Mouse (Mus musculus): ENCODE measurements at regions not wholly inside any gene's neighbourhood (a gene's known extent, or its start where the extent isn't known, plus 50 kb on each side); places are given as distances from the start of the nearest gene placed in this dataset.
A peak's percentile ranks its signal among the peaks of the same experiment; 100 is the strongest.

GRCm38 (mm10) chr6:140179999-140180398 is 138.7 kb upstream of the Plcz1 start:
- 83% methylated on average over 4 of the region's 4 CpGs for WGBS
- Histone ChIP-seq H3K4me1 (peaks cover 8% of the 10 kb centered on the region; the same call in 1 of the 2 replicates), H3K27me3 (replicated peaks; ENCODE audit: low read depth, poor library complexity, severe bottlenecking) (no peaks in the 10 kb centered on the region), H3K27ac (replicated peaks) (no peak overlapping the region), H3K9me3 (no peaks in the 10 kb centered on the region), H3K4me3 (no peak overlapping the region), H3K36me3 (replicated peaks) (no peaks in the 10 kb centered on the region)
- DNase-seq (ENCODE audit: low spot score): no peak

GRCm38 (mm10) chr6:140178425-140179193 is 137.4 kb upstream of the Plcz1 start:
- no peaks in the 10 kb centered on the region for H3K27me3 ChIP-seq (replicated peaks; ENCODE audit: low read depth, poor library complexity, severe bottlenecking)
- WGBS: 86% methylated on average over 12 of the region's 12 CpGs
- no peak overlapping the region for H3K4me3 ChIP-seq
- no peaks in the 10 kb centered on the region for H3K36me3 ChIP-seq (replicated peaks)
- H3K4me1 ChIP-seq: peaks cover 8% of the 10 kb centered on the region; the same call in 1 of the 2 replicates
- H3K9me3 ChIP-seq: no peaks in the 10 kb centered on the region
- DNase-seq (ENCODE audit: low spot score): no peak
- H3K27ac ChIP-seq (replicated peaks): no peak overlapping the region

GRCm38 (mm10) chr6:140172716-140173115 is 131.5 kb upstream of the Plcz1 start:
- H3K27me3 ChIP-seq (replicated peaks; ENCODE audit: low read depth, poor library complexity, severe bottlenecking): no peaks in the 10 kb centered on the region
- WGBS: 92% methylated on average over 9 of the region's 9 CpGs
- H3K4me1 ChIP-seq: no peaks in the 10 kb centered on the region
- DNase-seq (ENCODE audit: low spot score): no peak
- no peaks in the 10 kb centered on the region; the same call in 1 of the 2 replicates for H3K9me3 ChIP-seq
- H3K4me3 ChIP-seq: no peak overlapping the region
- H3K27ac ChIP-seq (replicated peaks): no peak overlapping the region
- no peaks in the 10 kb centered on the region for H3K36me3 ChIP-seq (replicated peaks)

GRCm38 (mm10) chr6:140169836-140170235 is 128.6 kb upstream of the Plcz1 start:
- Histone ChIP-seq H3K27ac (replicated peaks) (no peak overlapping the region), H3K36me3 (replicated peaks) (no peaks in the 10 kb centered on the region), H3K4me1 (no peaks in the 10 kb centered on the region), H3K27me3 (replicated peaks; ENCODE audit: low read depth, poor library complexity, severe bottlenecking) (no peaks in the 10 kb centered on the region), H3K4me3 (no peak overlapping the region), H3K9me3 (no peaks in the 10 kb centered on the region; the same call in 1 of the 2 replicates)
- no peak for DNase-seq (ENCODE audit: low spot score)
- WGBS: 94% methylated on average over 3 of the region's 3 CpGs

GRCm38 (mm10) chr6:140167182-140167581 is 125.9 kb upstream of the Plcz1 start:
- DNase-seq (ENCODE audit: low spot score): no peak
- Histone ChIP-seq H3K4me3 (no peak overlapping the region), H3K36me3 (replicated peaks) (no peaks in the 10 kb centered on the region), H3K4me1 (no peaks in the 10 kb centered on the region), H3K27me3 (replicated peaks; ENCODE audit: low read depth, poor library complexity, severe bottlenecking) (no peaks in the 10 kb centered on the region), H3K27ac (replicated peaks) (no peak overlapping the region), H3K9me3 (no peaks in the 10 kb centered on the region; the same call in 1 of the 2 replicates)
- WGBS: 77% methylated on average over 4 of the region's 4 CpGs

GRCm38 (mm10) chr6:140162729-140163128 is 121.5 kb upstream of the Plcz1 start:
- Histone ChIP-seq H3K27me3 (replicated peaks; ENCODE audit: low read depth, poor library complexity, severe bottlenecking) (no peaks in the 10 kb centered on the region), H3K36me3 (replicated peaks) (no peaks in the 10 kb centered on the region), H3K9me3 (no peaks in the 10 kb centered on the region), H3K4me3 (no peak overlapping the region), H3K4me1 (no peaks in the 10 kb centered on the region), H3K27ac (replicated peaks) (no peak overlapping the region)
- 76% methylated on average over 5 of the region's 5 CpGs for WGBS
- DNase-seq (ENCODE audit: low spot score): no peak

- Histone ChIP-seq H3K9me3 (no peaks in the 10 kb centered on the region), H3K27me3 (replicated peaks; ENCODE audit: low read depth, poor library complexity, severe bottlenecking) (no peaks in the 10 kb centered on the region), H3K36me3 (replicated peaks) (no peaks in the 10 kb centered on the region), H3K4me1 (no peaks in the 10 kb centered on the region), H3K27ac (replicated peaks) (no peak overlapping the region), H3K4me3 (no peak overlapping the region)
- WGBS: 82% methylated on average over 4 of the region's 4 CpGs
- no peak for DNase-seq (ENCODE audit: low spot score)
Measured at GRCm38 (mm10) chr6:140161482-140161881, 120.2 kb upstream of the Plcz1 start.

GRCm38 (mm10) chr6:140160946-140161345 is 119.7 kb upstream of the Plcz1 start:
- no peak overlapping the region for H3K27ac ChIP-seq (replicated peaks)

GRCm38 (mm10) chr6:140158986-140159385 is 117.7 kb upstream of the Plcz1 start:
- H3K4me1 ChIP-seq: no peaks in the 10 kb centered on the region
- 86% methylated on average over 13 of the region's 13 CpGs for WGBS
- no peaks in the 10 kb centered on the region for H3K27me3 ChIP-seq (replicated peaks; ENCODE audit: low read depth, poor library complexity, severe bottlenecking)
- H3K9me3 ChIP-seq: no peaks in the 10 kb centered on the region
- no peak for DNase-seq (ENCODE audit: low spot score)
- H3K27ac ChIP-seq (replicated peaks): no peak overlapping the region
- H3K4me3 ChIP-seq: no peak overlapping the region
- no peaks in the 10 kb centered on the region for H3K36me3 ChIP-seq (replicated peaks)

More at GRCm38 (mm10) chr6:140160946-140161345, 119.7 kb upstream of the Plcz1 start:
- H3K9me3 ChIP-seq: no peaks in the 10 kb centered on the region
- H3K27me3 ChIP-seq (replicated peaks; ENCODE audit: low read depth, poor library complexity, severe bottlenecking): no peaks in the 10 kb centered on the region
- no peak overlapping the region for H3K4me3 ChIP-seq
- 79% methylated on average over 13 of the region's 13 CpGs for WGBS
- no peaks in the 10 kb centered on the region for H3K36me3 ChIP-seq (replicated peaks)
- H3K4me1 ChIP-seq: no peaks in the 10 kb centered on the region
- no peak for DNase-seq (ENCODE audit: low spot score)

- H3K4me1 ChIP-seq: no peaks in the 10 kb centered on the region
- H3K36me3 ChIP-seq (replicated peaks): no peaks in the 10 kb centered on the region
- H3K27ac ChIP-seq (replicated peaks): no peak overlapping the region
- H3K4me3 ChIP-seq: no peak overlapping the region
- H3K9me3 ChIP-seq: no peaks in the 10 kb centered on the region
- no peaks in the 10 kb centered on the region for H3K27me3 ChIP-seq (replicated peaks; ENCODE audit: low read depth, poor library complexity, severe bottlenecking)
- WGBS: 86% methylated on average over 6 of the region's 6 CpGs
- DNase-seq (ENCODE audit: low spot score): no peak
Measured at GRCm38 (mm10) chr6:140157375-140157774, 116.1 kb upstream of the Plcz1 start.

- Histone ChIP-seq H3K27me3 (replicated peaks; ENCODE audit: low read depth, poor library complexity, severe bottlenecking) (no peaks in the 10 kb centered on the region), H3K4me1 (peaks cover 11% of the 10 kb centered on the region), H3K9me3 (no peaks in the 10 kb centered on the region), H3K4me3 (no peak overlapping the region), H3K36me3 (replicated peaks) (no peaks in the 10 kb centered on the region), H3K27ac (replicated peaks) (no peak overlapping the region)
- 78% methylated on average over 10 of the region's 10 CpGs for WGBS
- no peak for DNase-seq (ENCODE audit: low spot score)
Measured at GRCm38 (mm10) chr6:140152418-140153176, 111.3 kb upstream of the Plcz1 start.

GRCm38 (mm10) chr6:140148628-140149245 is 107.5 kb upstream of the Plcz1 start:
- no peak for DNase-seq (ENCODE audit: low spot score)
- Histone ChIP-seq H3K27ac (replicated peaks) (peak overlapping the region; percentile 35; the same call in 1 of the 2 replicates), H3K36me3 (replicated peaks) (no peaks in the 10 kb centered on the region), H3K27me3 (replicated peaks; ENCODE audit: low read depth, poor library complexity, severe bottlenecking) (no peaks in the 10 kb centered on the region), H3K4me1 (peaks cover 13% of the 10 kb centered on the region), H3K4me3 (no peak overlapping the region), H3K9me3 (no peaks in the 10 kb centered on the region)
- 89% methylated on average over 11 of the region's 11 CpGs for WGBS

Data from embryonic facial prominence, embryonic 10.5 days (tissue).